Mouse (Mus musculus) B cell, adult 2 months (primary cell): ENCODE data around the gene 1810049J17Rik.
"Not testable (repeated sequence)": the region's sequence is repeated elsewhere in the genome, so short reads cannot be mapped to it uniquely, and the experiment has no call there.

Source experiments
- DNase-seq, 2 experiments: peaks; one replicate each; pipeline ENCODE4 v3.0.0; 2022

The 1810049J17Rik gene

DNA sequence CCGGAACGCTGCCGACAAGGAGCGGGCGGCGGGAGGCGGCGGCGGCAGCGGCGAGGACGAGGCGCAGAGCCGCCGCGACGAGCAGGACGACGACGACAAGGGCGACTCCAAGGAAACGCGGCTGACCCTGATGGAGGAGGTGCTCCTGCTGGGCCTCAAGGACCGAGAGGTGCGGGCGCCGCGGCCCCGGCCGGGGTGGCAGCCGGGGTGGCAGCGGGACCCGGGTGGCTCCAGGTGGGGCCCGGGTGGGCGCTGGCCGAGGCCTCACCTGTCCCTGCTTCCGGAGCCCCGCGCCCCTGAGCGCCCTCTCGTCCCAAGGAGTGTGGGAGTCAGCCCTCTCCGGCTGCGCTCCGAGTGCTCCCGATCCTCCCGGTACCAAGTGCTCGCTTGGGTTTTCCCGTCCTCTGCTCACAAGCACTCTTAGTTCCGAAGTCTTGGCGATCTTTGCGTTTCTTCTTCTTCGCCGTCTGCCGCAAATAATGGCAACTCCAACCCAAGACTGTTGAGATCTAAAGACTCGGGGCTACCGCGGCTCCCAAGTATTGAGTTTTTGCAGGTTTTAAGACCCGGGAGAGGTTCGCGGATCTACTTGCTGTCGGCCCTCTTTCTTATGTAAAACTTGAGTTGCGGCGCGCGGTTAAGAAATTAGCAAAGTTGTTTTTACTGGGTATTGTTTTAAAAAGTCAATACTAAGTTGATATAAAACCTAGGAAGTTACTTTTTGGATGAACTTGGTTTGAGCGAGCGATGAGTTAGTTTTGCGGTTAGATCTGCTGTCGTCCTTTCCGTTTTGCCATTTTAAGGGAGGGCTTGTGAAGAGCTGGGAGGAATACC lies at the start of gene 1810049J17Rik:
TSS of gene 1810049J17Rik (minus strand) at position 112 of the 834 bp plus-strand sequence.
- peak; percentile 36 to 48 for DNase-seq

DNA sequence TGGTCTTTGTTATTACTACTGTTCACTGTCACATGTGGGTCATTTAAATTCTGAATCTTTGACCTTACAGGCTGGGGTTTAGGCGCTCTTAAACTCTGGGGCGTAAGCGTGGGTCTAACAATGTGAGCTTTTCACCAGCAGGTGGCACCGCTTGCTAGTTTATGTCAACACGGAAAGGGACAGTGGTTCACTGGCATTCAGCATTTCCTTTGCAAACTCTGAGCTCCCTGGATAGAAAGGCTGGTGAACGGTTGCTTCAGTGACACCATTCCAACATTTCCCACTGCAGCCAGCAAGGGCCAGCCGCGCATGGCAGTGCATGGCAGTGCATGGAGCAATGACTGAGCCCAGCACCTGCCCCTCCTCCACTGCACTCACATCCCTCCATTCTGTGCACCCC lies 49.5 kb upstream of the 1810049J17Rik start:
- DNase-seq = peak; percentile 65 to 72

DNA sequence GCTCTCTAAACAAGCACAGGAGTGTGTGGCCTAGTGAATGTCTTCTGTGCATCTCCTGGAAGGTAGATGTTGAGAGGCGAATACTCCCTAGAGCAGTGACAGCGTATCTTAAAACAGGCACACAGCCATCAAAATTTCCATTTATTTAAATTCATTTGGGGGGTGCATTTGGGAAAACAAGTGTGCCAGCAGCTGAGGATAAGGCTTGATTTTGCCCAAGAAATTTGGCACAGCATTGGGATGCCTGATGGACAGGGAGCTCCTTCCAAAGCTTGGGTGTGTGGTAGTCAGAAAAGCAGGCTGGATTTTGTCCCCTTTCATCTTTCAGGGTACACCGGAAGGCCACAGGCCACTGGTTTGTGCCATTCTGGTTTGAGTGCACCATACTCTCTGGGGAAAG lies 48.4 kb upstream of the 1810049J17Rik start:
- no peak for DNase-seq

DNA sequence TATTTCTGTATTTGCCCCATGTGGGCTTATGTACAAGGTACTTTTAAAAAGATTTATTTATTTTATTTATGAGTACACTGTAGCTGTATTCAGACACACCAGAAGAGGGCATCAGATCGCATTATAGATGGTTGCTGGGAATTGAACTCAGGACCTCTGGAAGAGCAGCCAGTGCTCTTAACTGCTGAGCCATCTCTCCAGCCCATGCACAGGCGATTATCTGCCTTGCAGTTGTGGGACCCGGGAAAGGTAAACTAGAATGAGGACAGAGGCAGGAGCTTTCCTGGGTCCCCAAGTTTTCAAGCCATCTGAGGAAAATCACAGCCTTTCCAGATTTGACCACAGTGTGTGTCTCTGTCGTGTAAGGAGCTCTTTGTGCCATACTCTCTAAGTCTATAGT lies 47.2 kb upstream of the 1810049J17Rik start:
- DNase-seq = no peak

DNA sequence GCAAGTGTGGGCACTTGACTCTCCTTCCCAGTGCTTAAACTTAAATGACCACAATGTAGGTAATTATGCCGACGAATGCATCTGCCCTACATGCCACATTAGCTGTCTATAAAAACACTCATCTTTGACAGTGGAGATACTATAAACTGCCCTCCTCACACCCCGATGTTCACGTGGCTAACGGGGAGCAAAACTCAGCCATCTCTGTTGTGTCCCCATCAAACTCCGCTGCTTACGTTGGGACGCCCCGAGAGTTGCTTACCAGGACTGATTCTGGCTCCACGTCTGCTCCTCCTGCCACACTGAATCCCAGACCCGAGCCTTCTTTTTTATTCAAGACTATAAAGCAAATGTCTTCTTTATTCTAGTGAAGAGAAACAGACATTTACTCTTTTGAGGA lies 46.7 kb upstream of the 1810049J17Rik start:
- DNase-seq = no peak

DNA sequence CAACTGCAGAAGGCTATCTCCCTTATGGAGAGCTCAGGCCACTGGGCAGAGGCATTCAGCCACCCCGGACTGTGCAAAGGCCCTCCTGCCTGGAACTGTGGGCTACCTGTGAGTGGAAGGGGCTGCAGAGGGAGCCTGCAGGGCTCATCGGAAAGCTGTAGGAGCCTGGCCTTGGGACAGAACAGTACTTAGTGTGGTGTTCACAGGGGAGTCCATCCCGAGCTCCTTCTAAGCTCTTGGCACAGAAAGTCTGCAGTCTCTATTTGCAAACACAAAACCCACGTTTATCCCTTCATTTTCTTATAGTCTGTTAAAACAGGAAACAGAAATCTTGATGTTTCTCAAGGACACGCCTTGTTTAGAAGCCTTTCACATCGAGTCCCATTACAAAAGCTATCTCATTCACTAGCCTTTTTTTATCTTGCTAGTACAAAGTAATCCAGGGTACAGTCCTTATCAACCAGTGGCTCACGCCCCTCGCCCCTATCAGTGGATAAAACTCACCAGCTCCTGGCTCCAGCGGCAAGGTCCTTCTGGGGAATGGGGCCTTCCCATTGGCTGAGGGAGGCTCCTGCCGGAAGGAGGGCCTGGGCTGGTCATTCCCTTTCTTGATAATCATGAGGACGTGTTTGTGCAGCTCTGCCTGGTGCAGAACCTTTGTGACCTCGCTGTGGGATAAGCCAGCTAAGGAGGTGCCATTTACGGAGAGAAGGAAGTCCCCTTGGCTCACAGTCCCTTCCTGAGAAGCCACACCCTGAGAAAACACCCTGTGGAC lies 45.8 kb upstream of the 1810049J17Rik start:
- no peak for DNase-seq

DNA sequence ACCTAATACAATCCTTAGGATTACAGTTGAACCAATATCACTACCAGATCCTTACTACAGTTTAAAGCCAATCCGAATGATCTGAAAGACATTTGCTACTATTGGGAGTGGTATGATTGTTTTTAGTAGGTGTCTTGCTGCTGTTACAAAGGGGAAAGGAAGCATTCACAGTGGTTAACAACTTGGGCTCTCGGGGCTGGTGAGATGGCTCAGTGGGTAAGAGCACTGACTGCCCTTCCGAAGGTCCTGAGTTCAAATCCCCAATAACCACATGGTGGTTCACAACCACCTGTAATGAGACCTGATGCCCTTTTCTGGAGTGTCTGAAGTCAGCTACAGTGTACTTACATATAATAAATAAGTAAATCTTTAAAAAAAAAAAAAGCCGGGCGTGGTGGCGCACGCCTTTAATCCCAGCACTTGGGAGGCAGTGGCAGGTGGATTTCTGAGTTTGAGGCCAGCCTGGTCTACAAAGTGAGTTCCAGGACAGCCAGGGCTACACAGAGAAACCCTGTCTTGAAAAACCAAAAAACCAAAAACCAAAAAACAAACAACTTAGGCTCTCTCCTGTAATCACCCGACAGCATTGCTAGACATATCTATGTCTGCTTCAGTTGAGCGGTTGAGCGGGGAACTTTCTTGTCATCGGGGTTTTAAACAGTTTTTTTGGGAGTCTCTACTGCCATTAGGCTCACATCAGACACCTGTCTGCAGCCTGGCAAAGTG lies 45.0 kb upstream of the 1810049J17Rik start:
- DNase-seq = not testable (repeated sequence)

DNA sequence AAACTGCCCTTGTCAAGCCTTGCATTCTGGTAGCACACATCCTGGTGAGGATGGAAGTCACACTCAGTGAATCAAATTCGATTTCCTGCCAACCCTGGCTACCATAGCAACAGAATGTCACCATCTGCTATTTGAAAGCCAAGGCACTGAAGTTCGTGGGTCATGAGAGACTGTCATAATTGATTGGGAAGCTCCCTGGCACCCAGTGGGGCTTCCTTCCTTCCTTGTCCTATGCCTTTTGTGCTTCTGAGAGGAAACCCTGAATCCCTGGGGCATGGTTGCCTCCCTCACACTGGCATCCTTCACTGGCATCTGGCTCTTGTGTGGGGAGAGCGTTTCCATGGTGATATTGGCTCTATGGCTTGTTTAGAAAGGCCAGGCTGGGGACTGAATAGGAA lies 44.4 kb upstream of the 1810049J17Rik start:
- DNase-seq = no peak

DNA sequence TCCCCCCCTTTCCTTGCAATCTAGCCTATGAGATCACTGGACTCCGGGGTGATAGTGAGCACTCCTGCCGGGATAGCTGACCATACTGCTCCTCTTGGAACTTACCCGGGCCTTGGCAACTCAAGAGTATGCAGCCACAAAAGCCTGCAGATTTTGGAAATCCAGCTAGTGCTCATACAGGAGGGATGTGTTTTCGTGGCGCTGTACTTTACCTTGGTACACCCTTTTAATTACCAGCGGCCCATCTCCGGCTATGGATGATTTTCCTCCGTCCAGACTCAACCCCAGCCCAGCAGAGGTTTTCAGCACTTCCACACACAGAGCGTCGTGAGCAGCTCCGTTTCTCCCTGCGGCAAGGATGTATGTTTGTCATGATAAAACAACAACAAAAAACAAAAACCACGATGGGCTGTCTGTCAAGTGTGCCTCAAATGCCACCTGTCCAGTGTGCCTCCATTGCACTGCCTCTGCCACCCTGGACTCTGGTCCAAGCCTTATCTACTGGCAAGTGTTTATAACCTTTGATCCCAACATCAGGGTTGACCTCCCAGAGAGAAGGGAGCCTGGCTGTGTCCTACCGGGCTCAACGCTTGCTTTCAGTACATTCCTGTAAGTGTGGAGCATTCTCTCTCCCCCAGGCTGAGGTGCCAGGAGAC lies 43.8 kb upstream of the 1810049J17Rik start:
- no peak for DNase-seq

DNA sequence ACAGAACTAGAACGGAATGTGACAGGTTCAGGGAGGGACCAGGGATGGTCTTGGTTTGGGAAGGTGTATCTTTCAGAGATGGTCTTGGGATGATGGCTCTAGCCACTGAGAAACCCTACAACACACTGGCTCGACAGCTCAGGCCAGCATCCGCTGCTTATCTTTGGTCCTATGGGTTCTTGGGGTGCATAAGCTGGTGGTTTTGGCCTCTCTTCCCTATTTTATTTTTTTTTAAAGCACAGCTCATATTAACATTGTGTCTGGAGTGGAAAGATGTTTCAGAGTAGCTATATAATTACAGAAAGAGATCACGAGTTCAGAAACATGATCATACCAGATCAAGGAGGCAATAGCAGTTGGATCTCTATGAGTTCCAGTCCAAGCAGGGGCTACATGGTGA lies 42.4 kb upstream of the 1810049J17Rik start:
- DNase-seq = no peak

DNA sequence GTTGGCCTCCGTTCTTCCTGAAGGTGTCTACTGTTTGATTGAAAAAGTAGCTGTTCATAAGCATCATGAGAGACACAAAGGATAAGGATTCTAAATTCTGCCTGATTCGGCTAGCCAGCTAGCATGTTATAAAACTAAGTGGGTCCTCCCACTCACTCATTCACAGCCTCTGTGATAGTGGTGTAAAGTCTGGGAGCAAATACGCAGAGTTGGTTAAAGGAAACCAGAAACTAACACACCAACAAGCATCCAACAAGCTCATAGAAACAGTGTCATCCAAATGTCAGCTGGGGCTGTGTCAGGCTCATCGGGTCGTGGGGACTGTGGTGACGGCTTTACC lies 41.0 kb upstream of the 1810049J17Rik start:
- no peak for DNase-seq

DNA sequence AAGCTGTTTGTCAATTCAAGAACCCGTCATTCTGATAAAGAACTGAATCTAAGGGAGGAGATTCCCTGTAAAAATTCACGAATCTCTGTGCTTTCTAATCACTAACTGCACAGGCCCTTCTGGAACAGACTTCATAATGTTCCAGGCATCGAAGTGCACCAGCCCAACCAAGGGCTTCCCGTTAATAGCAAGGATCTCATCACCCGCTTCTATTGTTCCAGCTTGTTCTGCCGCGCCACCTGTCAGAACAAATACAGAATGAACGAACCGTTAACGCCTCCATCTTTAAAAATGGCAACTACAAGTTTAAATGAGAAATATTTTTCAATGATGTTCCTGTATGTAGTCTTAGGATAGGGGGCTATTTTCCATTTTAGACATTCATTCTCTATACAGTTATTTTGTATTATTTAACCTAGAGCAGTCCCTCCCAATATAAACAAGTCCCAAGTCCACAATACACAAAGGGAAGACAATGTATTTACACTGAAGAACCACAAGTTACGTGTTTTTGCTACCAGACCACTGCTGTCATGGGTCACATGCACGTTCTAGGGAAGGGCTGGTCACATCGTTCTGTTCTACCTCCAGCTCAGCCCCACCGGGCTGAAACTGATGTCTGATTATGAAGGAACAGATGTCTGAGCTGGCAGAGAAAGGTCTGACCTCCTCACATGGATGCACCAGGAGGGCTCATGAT lies 40.5 kb upstream of the 1810049J17Rik start:
- DNase-seq = no peak

DNA sequence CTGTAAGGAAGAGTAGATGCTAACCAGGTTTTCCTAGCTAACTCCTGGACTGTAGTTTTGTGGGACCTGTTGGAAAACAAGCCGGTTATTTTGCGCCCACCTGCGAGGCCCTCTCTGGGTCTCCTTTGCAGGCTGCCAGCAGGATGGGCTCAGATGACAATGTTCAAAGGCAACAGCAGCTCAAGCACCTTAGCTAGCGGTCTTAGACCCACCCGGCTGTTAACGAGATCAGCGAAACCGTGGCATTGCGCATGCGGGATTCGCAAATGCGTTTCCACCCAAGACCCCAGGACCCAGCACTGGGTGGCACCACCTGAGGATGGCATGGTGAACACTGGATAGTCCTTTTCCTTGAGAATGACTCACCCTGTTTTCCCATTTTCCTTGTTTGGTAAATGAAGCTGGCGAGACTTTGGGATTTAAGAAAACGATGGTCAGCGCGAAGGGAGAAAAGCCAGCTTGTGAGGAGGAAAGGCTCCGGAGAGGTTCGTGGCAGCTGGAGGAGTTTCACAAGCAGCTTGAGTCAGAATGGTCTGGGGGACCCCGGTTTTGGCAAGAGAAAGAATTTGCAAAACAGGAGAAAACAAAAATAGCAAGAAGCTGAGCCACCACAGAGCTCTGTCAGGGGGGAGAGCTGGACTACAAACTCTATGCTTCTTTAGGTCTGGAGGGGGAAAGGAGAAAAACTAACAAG lies 39.0 kb upstream of the 1810049J17Rik start:
- DNase-seq = no peak

DNA sequence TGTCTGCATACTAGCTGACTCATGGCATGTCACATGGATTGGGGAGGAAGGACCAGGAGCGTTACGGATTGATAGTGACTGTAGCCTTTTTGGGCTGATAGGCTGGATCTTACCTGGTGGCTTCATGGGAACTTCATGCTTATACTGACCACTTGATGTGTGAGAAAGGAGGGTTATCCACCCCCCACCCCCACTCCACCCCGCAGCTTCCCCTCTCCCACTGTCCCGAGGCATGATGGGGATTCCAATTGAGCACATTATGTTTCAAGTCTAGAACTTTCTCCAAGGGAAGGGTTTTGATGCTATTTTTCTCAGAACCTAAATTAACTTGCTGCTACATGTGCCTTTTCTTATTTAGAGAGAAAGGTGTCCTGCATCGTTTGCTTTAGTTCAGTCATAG lies 36.7 kb upstream of the 1810049J17Rik start:
- no peak for DNase-seq

DNA sequence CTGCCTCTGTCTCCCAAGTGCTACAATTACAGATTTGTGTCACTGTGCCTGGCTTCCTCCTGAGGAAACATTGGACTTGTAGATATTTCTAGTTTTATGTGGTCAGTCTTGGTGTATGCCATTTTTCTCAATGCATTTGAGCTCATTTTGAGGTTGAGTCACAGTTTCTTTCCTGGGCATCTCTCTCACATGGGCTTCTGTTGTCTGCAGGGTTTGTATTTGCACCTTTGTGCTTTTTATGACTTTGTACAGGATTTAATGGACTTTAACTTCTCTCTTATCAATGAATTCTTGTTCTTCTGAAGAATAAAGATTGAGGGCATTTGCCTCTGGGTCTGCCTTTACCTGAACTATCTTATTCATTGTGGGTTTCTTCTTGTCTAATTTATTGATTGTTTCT lies 35.8 kb upstream of the 1810049J17Rik start:
- no peak for DNase-seq

DNA sequence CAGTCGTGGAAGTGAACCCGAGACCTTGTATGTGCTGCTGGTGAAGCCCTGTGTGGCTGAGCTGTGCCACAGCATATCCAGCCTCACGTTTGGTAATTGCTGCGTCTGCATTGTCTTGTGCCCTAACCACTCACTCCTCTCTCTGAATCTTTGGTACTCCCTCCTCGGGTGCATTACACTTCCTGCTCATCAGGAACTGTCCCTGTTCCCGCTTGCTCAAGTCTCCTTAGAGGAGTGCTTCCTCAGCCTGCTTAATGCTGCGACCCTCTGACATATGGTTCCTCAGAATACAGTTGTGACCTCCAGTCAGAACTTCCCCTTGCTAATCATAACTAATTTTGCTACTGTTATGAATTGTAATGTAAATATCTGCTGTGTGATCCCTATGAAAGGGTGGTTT lies 34.2 kb upstream of the 1810049J17Rik start:
- no peak for DNase-seq

DNA sequence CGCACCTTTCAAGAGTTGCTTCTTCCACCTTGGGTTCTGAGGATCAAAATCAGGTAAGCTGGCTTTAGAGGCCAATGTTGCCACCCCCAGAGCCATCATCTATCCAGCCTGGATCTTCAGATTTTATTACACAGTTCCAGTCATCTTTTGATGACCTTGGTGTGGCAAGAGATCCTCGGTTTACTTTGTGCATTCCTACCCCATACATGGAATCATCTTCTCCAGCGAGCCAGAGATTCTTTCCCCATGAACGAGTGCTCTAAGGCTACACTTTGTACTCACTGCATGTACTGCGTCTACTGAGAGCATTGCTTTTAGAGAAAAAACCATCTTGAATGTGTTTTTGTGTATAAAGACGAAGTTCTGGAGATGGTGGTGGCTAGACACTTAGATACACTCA lies 33.6 kb upstream of the 1810049J17Rik start:
- no peak for DNase-seq

DNA sequence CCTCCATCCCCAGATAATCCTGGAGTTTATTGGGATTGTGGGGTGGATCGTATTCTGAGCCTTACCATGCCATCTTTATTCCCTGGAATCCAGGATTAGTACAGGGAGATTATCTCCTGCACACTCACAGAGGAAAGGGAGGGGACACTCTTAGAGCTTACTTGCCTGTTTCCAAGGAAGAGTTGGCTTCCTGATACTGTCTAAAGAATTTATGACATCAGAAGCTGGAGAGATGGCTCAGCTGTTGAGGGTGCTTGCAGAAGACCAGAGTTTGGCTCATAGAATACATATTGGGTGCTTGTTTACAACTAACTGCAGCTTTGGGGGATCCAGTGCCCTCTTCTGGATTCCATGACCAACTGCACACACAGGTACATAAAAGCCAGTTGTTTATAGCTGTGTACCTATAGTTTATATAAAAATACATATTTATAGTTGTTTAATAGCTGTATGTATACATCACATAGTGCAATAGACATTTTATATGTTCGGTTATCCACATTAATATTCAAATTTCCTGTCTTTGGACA lies 32.6 kb upstream of the 1810049J17Rik start:
- DNase-seq = no peak

DNA sequence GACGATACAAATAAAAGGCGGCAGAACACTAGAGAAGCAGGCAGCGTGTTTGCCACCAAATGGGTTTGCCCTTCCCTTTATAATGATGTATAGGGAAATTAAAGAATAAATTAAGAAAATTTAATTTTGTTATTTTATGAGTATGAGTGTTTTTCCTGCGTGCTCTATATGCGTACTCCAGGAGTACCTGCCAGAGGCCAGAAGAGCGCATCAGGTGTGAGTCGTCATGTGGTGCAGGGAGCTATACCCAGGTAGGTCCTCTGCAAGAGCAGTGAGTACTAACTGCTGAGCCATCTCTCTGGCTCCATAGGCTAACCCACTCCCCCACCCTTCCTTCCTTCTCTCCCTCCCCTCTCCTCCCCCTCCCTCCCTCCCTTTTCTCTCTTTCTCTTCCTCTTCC lies 29.8 kb upstream of the 1810049J17Rik start:
- no peak for DNase-seq

DNA sequence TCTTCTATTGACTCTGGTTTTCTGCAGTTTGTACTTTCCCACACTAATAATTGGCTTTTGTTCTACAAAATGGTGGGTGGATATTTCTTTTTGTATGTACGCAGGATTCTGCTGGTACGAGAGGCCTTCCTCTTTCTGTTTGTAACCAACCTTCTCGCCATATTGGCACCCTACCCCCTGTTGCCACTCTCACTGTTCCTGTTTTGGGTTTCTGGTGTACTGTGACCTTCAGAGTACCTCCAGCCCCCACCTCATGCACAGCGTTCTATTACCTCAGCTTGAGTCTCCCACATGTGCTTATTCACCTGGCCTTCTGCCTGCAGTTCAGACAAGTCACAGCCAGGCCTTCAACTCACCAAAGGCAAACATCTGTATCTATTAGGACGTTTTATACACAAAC lies 28.1 kb upstream of the 1810049J17Rik start:
- DNase-seq = no peak

DNA sequence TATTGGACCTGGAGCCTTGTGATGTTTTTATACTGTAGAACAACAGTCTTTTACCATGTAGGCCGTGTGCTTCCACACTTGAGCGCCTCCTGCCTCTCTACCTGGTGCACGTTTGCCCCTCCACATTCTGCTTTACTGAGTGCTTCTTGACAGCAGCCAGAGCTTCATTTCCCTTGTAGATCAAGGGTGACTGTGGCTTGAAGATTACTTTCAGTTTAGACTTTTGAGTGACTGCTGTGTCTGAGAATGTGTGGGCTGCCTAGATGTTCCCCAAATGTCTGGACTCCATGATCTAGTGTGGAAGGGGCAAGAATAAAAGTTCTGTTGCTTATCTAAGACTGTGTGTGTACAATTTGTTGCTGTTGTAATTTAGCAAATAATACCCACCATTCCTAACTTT lies 27.3 kb upstream of the 1810049J17Rik start:
- DNase-seq = no peak

DNA sequence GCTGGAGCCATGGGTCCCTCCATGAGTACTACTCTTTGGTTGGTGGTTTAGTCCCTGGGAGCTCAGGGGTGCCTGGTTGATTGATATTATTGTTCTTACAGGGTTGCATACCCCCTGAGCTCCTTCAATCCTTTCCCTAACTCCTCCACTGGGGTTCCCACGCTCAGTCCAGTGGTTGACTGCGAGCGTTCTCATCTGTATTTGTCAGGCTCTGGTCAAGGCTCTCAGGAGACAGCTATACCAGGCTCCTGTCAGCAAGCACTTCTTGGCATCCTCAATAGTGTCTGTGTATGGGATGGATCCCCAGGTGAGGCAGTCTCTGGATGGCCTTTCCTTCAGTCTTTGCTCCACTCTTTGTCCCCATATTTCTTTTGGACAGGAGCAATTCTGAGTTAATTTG lies 25.2 kb upstream of the 1810049J17Rik start:
- no peak for DNase-seq
